Mouse (Mus musculus) ES-E14 (cell line): ENCODE results near the gene Gpr83.

Experiments used
- CHD2 ChIP-seq: IDR thresholded peaks from 2 replicates; pipeline ENCODE4 v1.6.1; 2014; ENCODE audit warnings: mild to moderate bottlenecking, low read depth, low read length, inconsistent platforms
- HCFC1 ChIP-seq: IDR thresholded peaks from 2 replicates; pipeline ENCODE4 v1.6.1; 2012; ENCODE audit warnings: low read length, inconsistent platforms, borderline replicate concordance; ENCODE audit not compliant: insufficient read depth
- MAFK ChIP-seq: IDR thresholded peaks from 2 replicates; pipeline ENCODE4 v1.6.1; 2014; ENCODE audit warnings: mild to moderate bottlenecking, low read depth, low read length, inconsistent platforms; ENCODE audit not compliant: insufficient read depth
- ZC3H11A ChIP-seq: IDR thresholded peaks from 2 replicates; pipeline ENCODE4 v1.6.1; 2012; ENCODE audit warnings: low read depth, mild to moderate bottlenecking, inconsistent platforms, low read length, borderline replicate concordance
- ZNF384 ChIP-seq: IDR thresholded peaks from 2 replicates; pipeline ENCODE4 v1.6.1; 2012; ENCODE audit warnings: low read depth, low read length, inconsistent platforms

GRCm38 (mm10) chr9:14821396-14821795 lies 38.6 kb upstream of the Gpr83 start:
- TF ChIP-seq ZNF384 (no peak), HCFC1 (no peak), CHD2 (no peak), MAFK (no peak), ZC3H11A (no peak)
